Mouse (Mus musculus) midbrain, embryonic 14.5 days (tissue): ENCODE results near the gene Ric1. TPM values are rescaled to one million over a fixed set of nuclear protein-coding genes. Genes with fewer than 3 reads are reported as not detected.
"Not testable (repeated sequence)": the region's sequence is repeated elsewhere in the genome, so short reads cannot be mapped to it uniquely, and the experiment has no call there.

ENCODE experiments used
- ATAC-seq: fragments of 200-750 bp; cut with Nextera tagmentation; 2 replicates; pipeline ENCODE4 v1.8.0; 2017; ENCODE audit warnings: moderate number of reproducible peaks, moderate library complexity; ENCODE audit not compliant: low FRiP score, low TSS enrichment
- DNase-seq: peaks from one replicate; pipeline ENCODE4 v3.0.0-alpha.2; 2015
- H3K27ac ChIP-seq: fragments of 300-500 bp; sonication (generic); replicated peaks from 2 replicates; pipeline ENCODE4 v1.5.1; 2014; ENCODE audit warnings: mild to moderate bottlenecking, low read depth, low read length, moderate library complexity
- H3K27me3 ChIP-seq: fragments of 300-500 bp; sonication (generic); 2 replicates; pipeline ENCODE4 v1.6.1; 2014; ENCODE audit warnings: low read length, control low read depth, mixed read lengths; ENCODE audit not compliant: control insufficient read depth, insufficient read depth
- H3K36me3 ChIP-seq: fragments of 300-500 bp; sonication (generic); 2 replicates; pipeline ENCODE4 v1.6.1; 2014; ENCODE audit warnings: low read length, control low read depth; ENCODE audit not compliant: control insufficient read depth, insufficient read depth
- H3K4me1 ChIP-seq: fragments of 300-500 bp; sonication (generic); 2 replicates; pipeline ENCODE4 v1.6.1; 2014; ENCODE audit warnings: mild to moderate bottlenecking, antibody characterized with exemption, low read length, control low read depth; ENCODE audit not compliant: control insufficient read depth, insufficient read depth
- H3K4me2 ChIP-seq: fragments of 300-500 bp; sonication (generic); 2 replicates; pipeline ENCODE4 v1.6.1; 2014; ENCODE audit warnings: mild to moderate bottlenecking, low read length, moderate library complexity
- H3K4me3 ChIP-seq: fragments of 300-500 bp; sonication (generic); replicated peaks from 2 replicates; pipeline ENCODE4 v1.5.1; 2014; ENCODE audit warnings: low read depth, low read length
- H3K9ac ChIP-seq: fragments of 300-500 bp; sonication (generic); replicated peaks from 2 replicates; pipeline ENCODE4 v1.6.1; 2014; ENCODE audit warnings: mild to moderate bottlenecking, low read length, moderate library complexity
- H3K9me3 ChIP-seq: fragments of 300-500 bp; sonication (generic); 2 replicates; pipeline ENCODE4 v1.6.1; 2016; ENCODE audit warnings: low read length, control low read depth, mixed read lengths; ENCODE audit not compliant: control insufficient read depth
- WGBS: fragments of 180-500 bp; shearing (Covaris S2); extraction: QIAGEN DNeasy Blood & Tissue Kit; methylation state at CpG from one replicate; pipeline ENCODE4 v1.1.7; 2014; 5-methylcytosine and 5-hydroxymethylcytosine counted together
- polyA plus RNA-seq: library from polyadenylated mRNA; unstranded; fragments of >200 nt; fragmentation: Nextera tagmentation; extraction: Ambion mirVana; gene quantifications from 2 replicates; pipeline ENCODE4 v1.2.1, GENCODE M21; 2014

Ric1 gene
- polyA plus RNA-seq, 1 experiment from 2014 or later = 17.7 TPM

GRCm38 (mm10) chr19:29551980-29552379 is 29.9 kb downstream of the Ric1 start:
- H3K4me3 ChIP-seq, H3K9me3 ChIP-seq, ATAC-seq, H3K27me3 ChIP-seq, H3K27ac ChIP-seq, H3K9ac ChIP-seq, DNase-seq, H3K4me1 ChIP-seq, H3K36me3 ChIP-seq, H3K4me2 ChIP-seq: not testable (repeated sequence)
- WGBS = 97% methylated on average over 1 of the region's 1 CpGs

DNA sequence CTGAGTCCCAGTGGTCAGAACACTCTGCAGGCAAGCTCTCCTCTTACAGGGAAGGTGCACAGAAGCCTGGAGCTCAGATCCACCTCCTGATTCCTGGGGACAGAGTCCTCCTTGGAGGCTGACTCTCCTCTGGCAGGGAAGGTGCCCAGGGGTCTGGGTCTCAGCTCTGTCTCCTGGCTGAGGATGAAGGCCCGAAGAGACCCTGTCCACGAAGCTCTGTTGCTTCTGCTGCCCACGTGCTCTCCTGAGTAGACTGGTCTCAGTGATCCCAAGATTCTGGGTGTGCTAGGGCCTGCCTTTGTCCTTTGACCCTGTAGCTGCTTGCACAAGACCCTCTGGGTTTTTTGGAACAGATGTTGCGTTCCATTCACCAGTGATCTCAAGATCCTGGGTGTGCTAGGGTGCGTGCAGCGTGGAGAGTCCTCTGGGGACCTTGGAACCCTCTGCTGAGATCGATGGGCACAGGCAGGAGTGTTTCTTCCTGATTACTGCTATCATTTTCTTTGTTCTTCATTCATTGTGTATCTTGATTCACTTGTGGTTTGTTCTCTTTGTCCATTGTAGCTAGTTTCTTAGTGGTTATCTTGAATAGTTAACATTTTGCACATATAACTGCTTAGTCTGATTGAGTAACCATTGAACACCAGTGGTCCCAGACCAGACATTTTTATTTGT is 35.2 kb downstream of the Ric1 start:
- H3K9me3 ChIP-seq, H3K27ac ChIP-seq, ATAC-seq, H3K9ac ChIP-seq, H3K4me1 ChIP-seq, H3K36me3 ChIP-seq, H3K4me2 ChIP-seq, H3K27me3 ChIP-seq, H3K4me3 ChIP-seq, DNase-seq: not testable (repeated sequence)
- WGBS = 94% methylated on average over 7 of the region's 7 CpGs

DNA sequence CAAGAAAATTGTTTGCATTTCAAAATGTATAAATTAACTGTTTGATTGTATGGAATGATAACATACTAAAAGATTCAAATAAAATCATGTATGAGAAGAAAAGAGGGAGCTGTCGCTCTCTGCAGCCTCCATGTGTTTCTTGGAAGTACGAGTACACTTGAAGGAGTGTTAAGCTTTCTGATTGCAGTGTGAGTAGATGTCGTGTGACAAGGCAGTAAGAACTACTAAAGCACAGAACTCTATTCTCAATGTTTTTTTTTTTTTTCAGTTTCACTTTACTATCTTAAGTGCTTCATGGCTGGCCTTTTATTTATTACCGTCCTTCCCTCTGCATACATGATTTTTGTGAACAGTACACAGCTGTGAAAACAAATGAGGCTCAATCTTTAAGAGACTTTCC is 40.1 kb downstream of the Ric1 start:
- Histone ChIP-seq H3K9ac (no peak overlapping the region), H3K36me3 (0 out of 2 replicates have a peak, but pooled peaks cover 3% of the 10 kb centered on the region), H3K27ac (no peak overlapping the region), H3K4me2 (no peak overlapping the region), H3K9me3 (no peaks in the 10 kb centered on the region), H3K4me3 (no peak overlapping the region), H3K27me3 (no peaks in the 10 kb centered on the region), H3K4me1 (no peaks in the 10 kb centered on the region)
- ATAC-seq (no peak), DNase-seq (no peak)
- WGBS = 86% methylated on average over 4 of the region's 4 CpGs

DNA sequence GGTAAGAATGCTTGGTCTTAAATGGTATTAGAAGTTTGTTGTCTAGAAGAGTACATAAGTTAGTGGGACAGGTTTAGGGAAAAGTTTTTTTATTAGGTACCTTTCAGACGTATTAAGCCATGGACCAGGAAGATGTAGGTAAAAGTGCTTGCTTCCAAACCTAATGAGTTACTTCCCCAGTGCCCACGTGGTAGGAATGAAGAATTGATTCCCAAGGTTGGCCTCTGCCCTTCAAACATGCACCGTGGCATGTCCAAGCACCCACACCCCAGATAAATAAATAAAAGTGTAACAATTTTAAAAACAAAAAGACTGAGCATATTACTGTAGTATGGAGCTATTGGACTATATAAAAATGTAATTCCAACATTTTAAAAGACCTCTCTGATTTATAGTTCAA is 40.5 kb downstream of the Ric1 start:
- Histone ChIP-seq H3K9ac (no peak overlapping the region), H3K27me3 (no peaks in the 10 kb centered on the region), H3K4me2 (no peak overlapping the region), H3K9me3 (no peaks in the 10 kb centered on the region), H3K36me3 (0 out of 2 replicates have a peak, but pooled peaks cover 3% of the 10 kb centered on the region), H3K27ac (no peak overlapping the region), H3K4me1 (no peaks in the 10 kb centered on the region), H3K4me3 (no peak overlapping the region)
- WGBS = 83% methylated on average over 3 of the region's 3 CpGs
- ATAC-seq (no peak), DNase-seq (no peak)

DNA sequence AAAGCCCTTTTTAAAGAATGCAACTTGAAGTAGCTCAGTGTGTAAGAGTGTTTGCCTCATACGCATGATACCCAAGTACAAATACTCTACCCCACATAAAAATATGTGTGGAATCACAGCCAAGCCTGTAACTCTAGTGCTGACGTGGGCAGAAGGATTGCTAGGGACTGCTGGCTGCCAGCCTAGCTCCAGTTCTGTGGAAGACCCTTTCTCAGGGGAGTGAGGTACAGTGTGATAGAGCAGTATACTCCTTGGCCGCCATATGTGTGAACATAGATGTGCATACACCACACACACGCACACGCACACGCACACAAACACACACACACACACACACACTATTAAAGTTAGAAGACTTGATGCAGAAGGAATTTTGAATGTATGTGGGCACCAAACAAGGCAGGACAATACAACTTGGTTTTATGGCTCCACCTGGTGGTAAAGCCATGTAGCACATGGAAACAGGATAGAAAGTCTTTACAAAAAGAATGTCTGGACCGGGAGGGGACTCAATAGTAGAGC is 41.2 kb downstream of the Ric1 start:
- ATAC-seq = no peak
- Histone ChIP-seq H3K9ac (no peak overlapping the region), H3K9me3 (no peaks in the 10 kb centered on the region), H3K4me2 (no peak overlapping the region), H3K36me3 (0 out of 2 replicates have a peak, but pooled peaks cover 6% of the 10 kb centered on the region), H3K27ac (no peak overlapping the region), H3K27me3 (no peaks in the 10 kb centered on the region), H3K4me3 (no peak overlapping the region), H3K4me1 (no peaks in the 10 kb centered on the region)
- WGBS = 67% methylated on average over 7 of the region's 7 CpGs
- DNase-seq = peak; percentile 84

DNA sequence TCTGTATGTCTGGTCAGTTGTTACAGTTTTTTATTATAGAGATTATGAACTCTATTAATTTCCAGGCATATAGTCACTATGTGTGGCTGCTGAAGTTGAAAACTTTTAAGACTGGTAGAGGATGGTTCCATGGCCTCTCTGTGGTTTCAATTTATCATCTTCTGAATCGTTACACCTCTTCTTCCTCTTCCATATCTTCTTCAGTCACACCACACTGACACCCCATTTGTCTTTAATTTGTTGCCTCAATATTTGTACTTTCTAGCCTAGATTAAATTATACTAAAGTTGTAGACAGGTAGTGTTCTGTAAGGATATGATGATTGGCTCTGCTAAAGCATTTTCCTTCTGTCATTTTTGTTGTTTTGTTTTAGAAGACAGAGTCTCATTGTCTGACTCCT is 44.4 kb downstream of the Ric1 start:
- Histone ChIP-seq H3K4me3 (no peak overlapping the region), H3K9me3 (no peaks in the 10 kb centered on the region), H3K27me3 (no peaks in the 10 kb centered on the region), H3K27ac (no peak overlapping the region), H3K36me3 (peaks cover 19% of the 10 kb centered on the region), H3K9ac (no peak overlapping the region), H3K4me2 (no peak overlapping the region), H3K4me1 (no peaks in the 10 kb centered on the region)
- DNase-seq = no peak
- no peak for ATAC-seq
- WGBS = 95% methylated on average over 1 of the region's 1 CpGs

DNA sequence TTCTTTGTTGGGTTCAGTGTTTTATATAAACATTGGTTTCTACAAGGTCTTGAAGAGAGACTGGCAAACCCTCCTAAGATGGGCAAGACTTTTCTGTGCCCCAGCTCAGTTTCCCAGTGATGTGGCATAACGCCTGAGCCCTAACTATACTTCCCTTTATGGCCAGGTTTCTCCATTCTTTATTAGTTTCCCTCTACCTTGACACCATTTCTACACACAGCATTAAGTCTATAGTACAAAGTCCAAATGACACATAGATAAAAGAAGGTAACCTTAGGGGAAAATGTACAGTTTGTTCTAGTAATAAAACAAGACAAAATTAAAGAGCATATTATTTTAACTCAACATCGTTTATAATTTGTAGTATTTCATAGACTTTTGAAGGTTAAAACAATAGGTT is 60.4 kb downstream of the Ric1 start:
- H3K4me2 ChIP-seq = no peak overlapping the region
- peaks cover 40% of the 10 kb centered on the region for H3K36me3 ChIP-seq
- no peak overlapping the region for H3K9ac ChIP-seq
- no peaks in the 10 kb centered on the region for H3K9me3 ChIP-seq
- no peak overlapping the region for H3K4me3 ChIP-seq
- H3K27me3 ChIP-seq = no peaks in the 10 kb centered on the region
- 91% methylated on average over 2 of the region's 2 CpGs for WGBS
- H3K4me1 ChIP-seq = no peaks in the 10 kb centered on the region
- no peak for ATAC-seq
- no peak for DNase-seq
- no peak overlapping the region for H3K27ac ChIP-seq

DNA sequence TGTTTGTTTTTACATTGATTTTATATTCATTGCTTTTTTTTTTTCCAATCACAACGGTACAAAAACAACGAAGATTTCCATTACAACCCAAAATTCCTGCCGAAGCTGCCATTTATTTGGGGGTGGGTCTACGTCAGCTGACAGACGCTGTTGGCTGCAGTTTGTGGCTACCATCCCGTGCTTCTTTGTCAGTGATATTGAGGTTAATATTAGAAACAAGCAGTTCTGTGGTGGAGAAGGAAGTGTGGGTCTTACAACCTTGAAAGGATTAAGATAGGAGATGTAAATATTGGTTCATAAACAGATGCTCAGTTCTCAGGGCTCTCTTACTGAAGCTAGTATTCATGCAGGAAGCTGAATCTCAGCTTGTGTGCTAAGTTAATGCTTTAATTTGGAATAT is 61.7 kb downstream of the Ric1 start:
- peaks cover 48% of the 10 kb centered on the region for H3K36me3 ChIP-seq
- H3K27me3 ChIP-seq = no peaks in the 10 kb centered on the region
- H3K4me1 ChIP-seq = no peaks in the 10 kb centered on the region
- no peak overlapping the region for H3K27ac ChIP-seq
- no peak overlapping the region for H3K4me3 ChIP-seq
- no peak overlapping the region for H3K4me2 ChIP-seq
- DNase-seq (no peak), ATAC-seq (no peak)
- no peak overlapping the region for H3K9ac ChIP-seq
- no peaks in the 10 kb centered on the region for H3K9me3 ChIP-seq
- 88% methylated on average over 6 of the region's 6 CpGs for WGBS

GRCm38 (mm10) chr19:29593783-29594182 is 71.7 kb downstream of the Ric1 start:
- H3K4me1 ChIP-seq, H3K4me2 ChIP-seq, H3K9me3 ChIP-seq, H3K27me3 ChIP-seq, H3K4me3 ChIP-seq, H3K27ac ChIP-seq, H3K9ac ChIP-seq, DNase-seq, ATAC-seq: not testable (repeated sequence)
- WGBS = 46% methylated on average over 3 of the region's 3 CpGs
- peaks cover 37% of the 10 kb centered on the region for H3K36me3 ChIP-seq
